Mouse (Mus musculus) midbrain, embryonic 12.5 days (tissue): Measurements from ENCODE around the gene Gm21671. TPM values are rescaled to one million over a fixed set of nuclear protein-coding genes. Genes with fewer than 3 reads are reported as not detected.
"Not testable (repeated sequence)": the region's sequence is repeated elsewhere in the genome, so short reads cannot be mapped to it uniquely, and the experiment has no call there.

ENCODE experiments used
- ATAC-seq: fragments of 200-750 bp; cut with Nextera tagmentation; 2 replicates; pipeline ENCODE4 v1.8.0; 2017; ENCODE audit warnings: low read depth, moderate TSS enrichment, moderate library complexity; ENCODE audit not compliant: low FRiP score
- H3K27ac ChIP-seq: fragments of 300-500 bp; sonication (generic); replicated peaks from 2 replicates; pipeline ENCODE4 v1.5.1; 2016; ENCODE audit warnings: mild to moderate bottlenecking
- H3K27me3 ChIP-seq: fragments of 300-500 bp; sonication (generic); 2 replicates; pipeline ENCODE4 v1.6.1; 2016; ENCODE audit warnings: mild to moderate bottlenecking
- H3K36me3 ChIP-seq: fragments of 300-500 bp; sonication (generic); 2 replicates; pipeline ENCODE4 v1.6.1; 2016
- H3K4me1 ChIP-seq: fragments of 300-500 bp; sonication (generic); 2 replicates; pipeline ENCODE4 v1.6.1; 2016
- H3K4me2 ChIP-seq: fragments of 300-500 bp; sonication (generic); replicated peaks from 2 replicates; pipeline ENCODE4 v1.6.1; 2016; ENCODE audit warnings: mild to moderate bottlenecking, moderate library complexity
- H3K4me3 ChIP-seq: fragments of 300-500 bp; sonication (generic); 2 replicates; pipeline ENCODE4 v1.5.1; 2016; ENCODE audit warnings: mild to moderate bottlenecking
- H3K9ac ChIP-seq: fragments of 300-500 bp; sonication (generic); replicated peaks from 2 replicates; pipeline ENCODE4 v1.6.1; 2016; ENCODE audit warnings: mild to moderate bottlenecking, moderate library complexity
- H3K9me3 ChIP-seq: fragments of 300-500 bp; sonication (generic); 2 replicates; pipeline ENCODE4 v1.6.1; 2016; ENCODE audit warnings: mild to moderate bottlenecking
- WGBS: fragments of 180-500 bp; shearing (Covaris S2); methylation state at CpG from one replicate; pipeline ENCODE4 v1.1.7; 2016; 5-methylcytosine and 5-hydroxymethylcytosine counted together
- polyA plus RNA-seq: library from polyadenylated mRNA; unstranded; fragments of >200 nt; fragmentation: Nextera tagmentation; extraction: Ambion mirVana; gene quantifications from 2 replicates; pipeline ENCODE4 v1.2.1, GENCODE M21; 2016

Gene Gm21671
- polyA plus RNA-seq: 0.12 TPM in 1 of 2 replicates, not detected in the other

- ATAC-seq, H3K9me3 ChIP-seq, H3K27me3 ChIP-seq, H3K4me2 ChIP-seq, H3K36me3 ChIP-seq, H3K27ac ChIP-seq, H3K9ac ChIP-seq, H3K4me3 ChIP-seq, H3K4me1 ChIP-seq: not testable (repeated sequence)
- 80% methylated on average over 2 of the region's 2 CpGs for WGBS
Measured at GRCm38 (mm10) chr5:25954317-25954716, at the start of gene Gm21671. Gene Gm21671 (minus strand): TSS chr5:25954417.

DNA sequence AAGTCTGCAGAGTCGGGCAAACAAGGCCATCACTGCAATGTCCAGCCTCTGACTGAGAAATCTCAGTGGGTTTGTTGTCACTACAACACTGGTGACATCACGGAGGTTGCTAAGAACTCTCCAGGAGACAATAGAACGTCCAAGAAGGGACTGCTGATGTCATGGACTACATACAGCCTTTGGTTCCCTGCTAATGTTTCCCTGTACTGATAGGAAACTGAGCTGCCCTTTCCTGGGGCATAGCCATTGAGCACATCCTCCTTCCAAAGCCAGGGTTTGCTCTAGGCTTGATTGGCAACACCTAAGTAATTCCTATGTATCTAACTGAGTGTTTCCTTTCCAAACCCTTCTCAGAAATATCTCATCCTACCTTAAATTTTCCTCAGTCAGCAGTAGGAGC lies 34.3 kb upstream of the Gm21671 start, which contains the start of gene Gm21698:
Gm21698 (minus strand) TSS at position 101 of the 400 bp plus-strand sequence.
- not testable (repeated sequence) for H3K27ac ChIP-seq, H3K9ac ChIP-seq, H3K9me3 ChIP-seq, H3K4me3 ChIP-seq, H3K27me3 ChIP-seq, H3K4me1 ChIP-seq, H3K36me3 ChIP-seq, ATAC-seq, H3K4me2 ChIP-seq
- WGBS: no CpG with 5 or more reads among the region's 3 CpGs

GRCm38 (mm10) chr5:25972563-25972962 lies 18.3 kb upstream of the Gm21671 start, which contains the start of gene Gm21680:
Gene Gm21680 (minus strand): TSS chr5:25972663.
- H3K27ac ChIP-seq, H3K9me3 ChIP-seq, H3K4me3 ChIP-seq, H3K27me3 ChIP-seq, ATAC-seq, H3K4me1 ChIP-seq, H3K4me2 ChIP-seq, H3K9ac ChIP-seq, H3K36me3 ChIP-seq: not testable (repeated sequence)
- WGBS: no CpG with 5 or more reads among the region's 2 CpGs

- 57% methylated on average over 17 of the region's 17 CpGs for whole genome bisulfite sequencing
- H3K4me1 ChIP-seq, ATAC-seq, H3K27ac ChIP-seq, H3K9ac ChIP-seq, H3K27me3 ChIP-seq, H3K9me3 ChIP-seq, H3K36me3 ChIP-seq: not testable (repeated sequence)
- 0 out of 2 replicates have a peak overlapping the region, but pooled peaks have one; percentile 15 for H3K4me3 ChIP-seq
- H3K4me2 ChIP-seq: peak overlapping the region; percentile 43
Measured at GRCm38 (mm10) chr5:25957050-25957449, 2.8 kb upstream of the Gm21671 start.

DNA sequence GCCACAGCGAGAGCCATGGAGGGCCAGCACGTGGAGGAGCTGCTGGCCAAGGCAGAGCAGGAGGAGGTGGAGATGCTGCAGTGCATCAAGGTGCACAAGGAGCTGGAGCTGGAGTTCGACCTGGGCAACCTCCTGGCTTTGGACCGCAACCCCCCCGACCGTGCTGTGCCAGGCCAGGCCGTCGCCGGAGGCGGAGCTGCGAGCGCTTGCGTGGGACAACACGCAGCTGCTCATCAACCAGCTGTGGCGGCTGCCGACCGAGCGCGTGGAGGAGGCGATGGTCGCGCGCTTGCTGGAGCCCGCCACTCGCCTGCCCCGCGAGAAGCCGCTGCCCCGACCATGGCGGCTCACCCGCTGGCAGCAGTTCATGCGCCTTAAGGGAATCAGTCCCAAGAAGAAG lies 2.4 kb upstream of the Gm21671 start:
- not testable (repeated sequence) for ATAC-seq
- H3K4me3 ChIP-seq: 0 out of 2 replicates have a peak overlapping the region, but pooled peaks have one; percentile 15

GRCm38 (mm10) chr5:25945391-25945790 lies 8.8 kb downstream of the Gm21671 start:
- 83% methylated on average over 2 of the region's 2 CpGs for WGBS
- not testable (repeated sequence) for H3K27ac ChIP-seq, H3K4me1 ChIP-seq, H3K27me3 ChIP-seq, H3K9me3 ChIP-seq, H3K9ac ChIP-seq, ATAC-seq, H3K4me3 ChIP-seq, H3K4me2 ChIP-seq, H3K36me3 ChIP-seq

More for the DNA sequence above, 2.4 kb upstream of the Gm21671 start:
- not testable (repeated sequence) for H3K36me3 ChIP-seq, H3K4me1 ChIP-seq, H3K9me3 ChIP-seq, H3K27ac ChIP-seq, H3K9ac ChIP-seq, H3K27me3 ChIP-seq
- H3K4me2 ChIP-seq: peak overlapping the region; percentile 43
- WGBS: 33% methylated on average over 32 of the region's 32 CpGs

DNA sequence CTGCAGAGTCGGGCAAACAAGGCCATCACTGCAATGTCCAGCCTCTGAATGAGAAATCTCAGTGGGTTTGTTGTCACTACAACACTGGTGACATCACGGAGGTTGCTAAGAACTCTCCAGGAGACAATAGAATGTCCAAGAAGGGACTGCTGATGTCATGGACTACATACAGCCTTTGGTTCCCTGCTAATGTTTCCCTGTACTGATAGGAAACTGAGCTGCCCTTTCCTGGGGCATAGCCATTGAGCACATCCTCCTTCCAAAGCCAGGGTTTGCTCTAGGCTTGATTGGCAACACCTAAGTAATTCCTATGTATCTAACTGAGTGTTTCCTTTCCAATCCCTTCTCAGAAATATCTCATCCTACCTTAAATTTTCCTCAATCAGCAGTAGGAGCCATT lies 11.9 kb downstream of the Gm21671 start, which contains the start of gene Gm21663:
Gm21663 (minus strand) TSS at position 101 of the 400 bp plus-strand sequence.
- H3K4me1 ChIP-seq, H3K9me3 ChIP-seq, H3K4me3 ChIP-seq, H3K27ac ChIP-seq, H3K36me3 ChIP-seq, H3K9ac ChIP-seq, H3K4me2 ChIP-seq, ATAC-seq, H3K27me3 ChIP-seq: not testable (repeated sequence)
- WGBS: 56% methylated on average over 2 of the region's 2 CpGs

Other genes with a start within 250 kb of the Gm21671 start
- 9.3 and 10.2 TPM in 2 replicates for gene Xrcc2, start 248.6 kb downstream of the Gm21671 start, polyA plus RNA-seq
- gene Actr3b, start 194.4 kb downstream of the Gm21671 start, polyA plus RNA-seq: 7.7 and 7.9 TPM in 2 replicates
- not detected in 2 replicates for gene Gm21663, start 12.0 kb downstream of the Gm21671 start, polyA plus RNA-seq
- not detected in 2 replicates for gene Gm21680, start 18.2 kb upstream of the Gm21671 start, polyA plus RNA-seq
- not detected in 2 replicates for gene Gm21698, start 34.2 kb upstream of the Gm21671 start, polyA plus RNA-seq
- gene Gm1979, start 50.4 kb upstream of the Gm21671 start, polyA plus RNA-seq: 0.10 TPM in 1 of 2 replicates, not detected in the other
- 0.09 TPM in 1 of 2 replicates, not detected in the other for gene Gm5862, start 68.5 kb upstream of the Gm21671 start, polyA plus RNA-seq
- 0.17 TPM in 1 of 2 replicates, not detected in the other for gene Speer4a, start 85.1 kb upstream of the Gm21671 start, polyA plus RNA-seq
- not detected in 2 replicates for gene Gm7347, start 104.2 kb upstream of the Gm21671 start, polyA plus RNA-seq
- gene Gm10471, start 134.9 kb upstream of the Gm21671 start, polyA plus RNA-seq: 0.08 TPM in 1 of 2 replicates, not detected in the other
- gene 5031410I06Rik, start 150.9 kb upstream of the Gm21671 start, polyA plus RNA-seq: 0.13 TPM in 1 of 2 replicates, not detected in the other
- gene Gm10220, start 167.0 kb upstream of the Gm21671 start, polyA plus RNA-seq: 0.09 TPM in 1 of 2 replicates, not detected in the other